Mouse (Mus musculus) forebrain, embryonic 16.5 days (tissue): ENCODE measurements around the gene Pole. TPM values are rescaled to one million over a fixed set of nuclear protein-coding genes. Genes with fewer than 3 reads are reported as not detected.

ENCODE experiments used
- ATAC-seq: fragments of 200-750 bp; cut with Nextera tagmentation; 2 replicates; pipeline ENCODE4 v1.8.0; 2017; ENCODE audit warnings: mild to moderate bottlenecking, moderate library complexity
- H3K27ac ChIP-seq: fragments of 300-500 bp; sonication (generic); 2 replicates; pipeline ENCODE4 v1.5.1; 2014; ENCODE audit warnings: low read length, control low read depth
- H3K27me3 ChIP-seq: fragments of 300-500 bp; sonication (generic); replicated peaks from 2 replicates; pipeline ENCODE4 v1.6.1; 2014; ENCODE audit warnings: low read length; ENCODE audit not compliant: control insufficient read depth, insufficient read depth
- H3K36me3 ChIP-seq: fragments of 300-500 bp; sonication (generic); 2 replicates; pipeline ENCODE4 v1.6.1; 2014; ENCODE audit not compliant: control insufficient read depth, insufficient read depth
- H3K4me1 ChIP-seq: fragments of 300-500 bp; sonication (generic); replicated peaks from 2 replicates; pipeline ENCODE4 v1.6.1; 2014; ENCODE audit warnings: low read length; ENCODE audit not compliant: control insufficient read depth, insufficient read depth
- H3K4me2 ChIP-seq: fragments of 300-500 bp; sonication (generic); 2 replicates; pipeline ENCODE4 v1.6.1; 2014; ENCODE audit warnings: mild to moderate bottlenecking, low read length, control low read depth
- H3K4me3 ChIP-seq: fragments of 300-500 bp; sonication (generic); replicated peaks from 2 replicates; pipeline ENCODE4 v1.5.1; 2014; ENCODE audit warnings: mild to moderate bottlenecking, low read length, control low read depth
- H3K9ac ChIP-seq: fragments of 300-500 bp; sonication (generic); replicated peaks from 2 replicates; pipeline ENCODE4 v1.6.1; 2014; ENCODE audit warnings: low read depth, low read length, control low read depth
- H3K9me3 ChIP-seq: fragments of 300-500 bp; sonication (generic); 2 replicates; pipeline ENCODE4 v1.6.1; 2016; ENCODE audit warnings: low read length; ENCODE audit not compliant: control insufficient read depth
- WGBS: fragments of 180-500 bp; shearing (Covaris S2); extraction: QIAGEN DNeasy Blood & Tissue Kit; methylation state at CpG from one replicate; pipeline ENCODE4 v1.1.7; 2014; 5-methylcytosine and 5-hydroxymethylcytosine counted together
- polyA plus RNA-seq: library from polyadenylated mRNA; unstranded; fragments of >200 nt; fragmentation: Nextera tagmentation; extraction: Ambion mirVana; gene quantifications from 2 replicates; pipeline ENCODE4 v1.2.1, GENCODE M21; 2015

The Pole gene
- polyA plus RNA-seq, 1 experiment from 2014 or later, result 12.4 TPM

GRCm38 (mm10) chr5:110281984-110282383, 4.1 kb upstream of the Pole start:
- 90% methylated on average over 2 of the region's 2 CpGs for WGBS
- H3K4me1 ChIP-seq, result peaks cover 10% of the 10 kb centered on the region

GRCm38 (mm10) chr5:110284536-110284935, 1.6 kb upstream of the Pole start:
- H3K27ac ChIP-seq, result no peak overlapping the region
- no peak overlapping the region for H3K9ac ChIP-seq
- H3K4me3 ChIP-seq, result no peak overlapping the region
- H3K9me3 ChIP-seq, result no peaks in the 10 kb centered on the region
- no peaks in the 10 kb centered on the region for H3K36me3 ChIP-seq
- ATAC-seq, result no peak
- H3K27me3 ChIP-seq, result peaks cover 6% of the 10 kb centered on the region; the same call in 1 of the 2 replicates
- no peak overlapping the region for H3K4me2 ChIP-seq
- WGBS, result 6% methylated on average over 4 of the region's 4 CpGs
- H3K4me1 ChIP-seq, result peaks cover 10% of the 10 kb centered on the region

More at GRCm38 (mm10) chr5:110281984-110282383, 4.1 kb upstream of the Pole start:
- Histone ChIP-seq H3K9me3 (no peaks in the 10 kb centered on the region), H3K27me3 (peaks cover 6% of the 10 kb centered on the region; the same call in 1 of the 2 replicates), H3K9ac (no peak overlapping the region), H3K4me3 (no peak overlapping the region), H3K27ac (no peak overlapping the region), H3K4me2 (no peak overlapping the region), H3K36me3 (no peaks in the 10 kb centered on the region)
- ATAC-seq, result no peak

GRCm38 (mm10) chr5:110285156-110285555, 950 bp upstream of the Pole start:
- Histone ChIP-seq H3K36me3 (no peaks in the 10 kb centered on the region), H3K27me3 (peaks cover 6% of the 10 kb centered on the region; the same call in 1 of the 2 replicates), H3K4me3 (peak overlapping the region; percentile 83), H3K9ac (no peak overlapping the region), H3K9me3 (no peaks in the 10 kb centered on the region), H3K27ac (no peak overlapping the region), H3K4me1 (peaks cover 10% of the 10 kb centered on the region), H3K4me2 (peak overlapping the region; percentile 96)
- 6% methylated on average over 15 of the region's 15 CpGs for WGBS
- no peak for ATAC-seq

GRCm38 (mm10) chr5:110286446-110287083, 459 bp downstream of the Pole start:
- Histone ChIP-seq H3K4me1 (peaks cover 10% of the 10 kb centered on the region), H3K36me3 (peaks cover 2% of the 10 kb centered on the region; the same call in 1 of the 2 replicates), H3K27me3 (peaks cover 6% of the 10 kb centered on the region; the same call in 1 of the 2 replicates), H3K4me2 (peak overlapping the region; percentile 96), H3K27ac (no peak overlapping the region), H3K9me3 (no peaks in the 10 kb centered on the region), H3K4me3 (peak overlapping the region; percentile 83), H3K9ac (peak overlapping the region; percentile 79)
- under 1% methylated on average over 30 of the region's 31 CpGs for WGBS
- ATAC-seq, result peak; percentile 61

- no peak overlapping the region for H3K9ac ChIP-seq
- H3K36me3 ChIP-seq, result peaks cover 2% of the 10 kb centered on the region; the same call in 1 of the 2 replicates
- no peaks in the 10 kb centered on the region for H3K9me3 ChIP-seq
- H3K4me1 ChIP-seq, result peaks cover 10% of the 10 kb centered on the region
- no peak overlapping the region for H3K4me3 ChIP-seq
- no peak for ATAC-seq
- peak overlapping the region; percentile 96 for H3K4me2 ChIP-seq
- H3K27me3 ChIP-seq, result peaks cover 6% of the 10 kb centered on the region; the same call in 1 of the 2 replicates
- no peak overlapping the region for H3K27ac ChIP-seq
- 60% methylated on average over 2 of the region's 2 CpGs for WGBS
Observed at GRCm38 (mm10) chr5:110287084-110287475, 974 bp downstream of the Pole start.

- H3K36me3 ChIP-seq, result peaks cover 2% of the 10 kb centered on the region; the same call in 1 of the 2 replicates
- peaks cover 2% of the 10 kb centered on the region for H3K4me1 ChIP-seq
Observed at GRCm38 (mm10) chr5:110291649-110292048, 5.5 kb downstream of the Pole start.

GRCm38 (mm10) chr5:110296637-110297036, 10.5 kb downstream of the Pole start:
- H3K27me3 ChIP-seq, result no peaks in the 10 kb centered on the region
- no peak overlapping the region for H3K4me2 ChIP-seq
- WGBS, result 85% methylated on average over 1 of the region's 1 CpGs
- no peak overlapping the region for H3K27ac ChIP-seq
- H3K4me3 ChIP-seq, result no peak overlapping the region
- ATAC-seq, result no peak
- no peaks in the 10 kb centered on the region for H3K4me1 ChIP-seq
- no peaks in the 10 kb centered on the region for H3K36me3 ChIP-seq
- no peak overlapping the region for H3K9ac ChIP-seq
- no peaks in the 10 kb centered on the region for H3K9me3 ChIP-seq

More at GRCm38 (mm10) chr5:110291649-110292048, 5.5 kb downstream of the Pole start:
- no peak overlapping the region for H3K27ac ChIP-seq
- H3K4me2 ChIP-seq, result no peak overlapping the region
- no peak overlapping the region for H3K4me3 ChIP-seq
- ATAC-seq, result no peak
- H3K9ac ChIP-seq, result no peak overlapping the region
- no peaks in the 10 kb centered on the region for H3K27me3 ChIP-seq
- 96% methylated on average over 1 of the region's 1 CpGs for WGBS
- H3K9me3 ChIP-seq, result no peaks in the 10 kb centered on the region

- ATAC-seq, result no peak
- H3K4me2 ChIP-seq, result no peak overlapping the region
- peaks cover 4% of the 10 kb centered on the region; the same call in 1 of the 2 replicates for H3K36me3 ChIP-seq
- H3K27ac ChIP-seq, result no peak overlapping the region
- no peaks in the 10 kb centered on the region for H3K4me1 ChIP-seq
- H3K4me3 ChIP-seq, result no peak overlapping the region
- H3K9ac ChIP-seq, result no peak overlapping the region
- H3K9me3 ChIP-seq, result no peaks in the 10 kb centered on the region
- H3K27me3 ChIP-seq, result no peaks in the 10 kb centered on the region
- WGBS, result 99% methylated on average over 2 of the region's 2 CpGs
Observed at GRCm38 (mm10) chr5:110300591-110300990, 14.5 kb downstream of the Pole start.

- Histone ChIP-seq H3K36me3 (0 out of 2 replicates have a peak, but pooled peaks cover 6% of the 10 kb centered on the region), H3K9ac (no peak overlapping the region), H3K27me3 (no peaks in the 10 kb centered on the region), H3K4me3 (no peak overlapping the region), H3K4me2 (no peak overlapping the region), H3K9me3 (no peaks in the 10 kb centered on the region), H3K27ac (no peak overlapping the region), H3K4me1 (no peaks in the 10 kb centered on the region)
- no peak for ATAC-seq
- 93% methylated on average over 7 of the region's 7 CpGs for WGBS
Observed at GRCm38 (mm10) chr5:110308861-110309260, 22.8 kb downstream of the Pole start.
